Mouse (Mus musculus) spleen, adult 18-20 months (tissue): ENCODE data around the gene Gm13088.
"Not testable (repeated sequence)": the region's sequence is repeated elsewhere in the genome, so short reads cannot be mapped to it uniquely, and the experiment has no call there.

Source experiments
- DNase-seq, 2 experiments: peaks; one replicate each; pipeline ENCODE4 v3.0.0; 2022; ENCODE audit warnings: mixed read lengths in 2 of 2

Gene Gm13088

GRCm38 (mm10) chr4:143657146-143657545 lies at the start of gene Gm13088:
TSS of gene Gm13088 (minus strand) at chr4:143657246.
- not testable (repeated sequence) for DNase-seq

GRCm38 (mm10) chr4:143702611-143703010 lies 45.6 kb upstream of the Gm13088 start, which contains the start of gene Gm13089:
TSS of gene Gm13089 (minus strand) at chr4:143702711.
- DNase-seq = no peak

GRCm38 (mm10) chr4:143618101-143618500 lies 38.9 kb downstream of the Gm13088 start:
- not testable (repeated sequence) for DNase-seq

GRCm38 (mm10) chr4:143614703-143615102 lies 42.3 kb downstream of the Gm13088 start, which contains the start of gene Gm13083:
TSS of gene Gm13083 (plus strand) at chr4:143615003.
- not testable (repeated sequence) for DNase-seq

GRCm38 (mm10) chr4:143611927-143612326 lies 45.1 kb downstream of the Gm13088 start:
- DNase-seq = not testable (repeated sequence)
